Mouse (Mus musculus): ENCODE results near the gene Adrb1. TPM values are rescaled to one million over a fixed set of nuclear protein-coding genes. Genes with fewer than 3 reads are reported as not detected.

Adrb1 gene
- 0.78 TPM for polyA plus RNA-seq (2014; fragmentation: Illumina TruSeq; extraction: RNeasy Lipid Tissue Mini Kit (QIAGEN cat#74804); ENCODE audit: low replicate concordance)

GRCm38 (mm10) chr19:56721387-56722211, at the start of gene Adrb1:
Gene Adrb1, plus strand, starts transcription at chr19:56722199.

Other genes starting within 250 kb of the Adrb1 start
- 41.2 TPM for gene Dclre1a, start 174.0 kb upstream of the Adrb1 start, polyA plus RNA-seq (2014; fragmentation: Illumina TruSeq; extraction: RNeasy Lipid Tissue Mini Kit (QIAGEN cat#74804); ENCODE audit: low replicate concordance)
- 20.3 TPM for gene Nhlrc2, start 173.9 kb upstream of the Adrb1 start, polyA plus RNA-seq (2014; fragmentation: Illumina TruSeq; extraction: RNeasy Lipid Tissue Mini Kit (QIAGEN cat#74804); ENCODE audit: low replicate concordance)
- gene Ccdc186, start 100.0 kb downstream of the Adrb1 start, polyA plus RNA-seq (2014; fragmentation: Illumina TruSeq; extraction: RNeasy Lipid Tissue Mini Kit (QIAGEN cat#74804); ENCODE audit: low replicate concordance) = 83.3 TPM
- 0.33 TPM for gene Tdrd1, start 104.0 kb downstream of the Adrb1 start, polyA plus RNA-seq (2014; fragmentation: Illumina TruSeq; extraction: RNeasy Lipid Tissue Mini Kit (QIAGEN cat#74804); ENCODE audit: low replicate concordance)
- gene Vwa2, start 152.1 kb downstream of the Adrb1 start, polyA plus RNA-seq (2014; fragmentation: Illumina TruSeq; extraction: RNeasy Lipid Tissue Mini Kit (QIAGEN cat#74804); ENCODE audit: low replicate concordance) = not detected